In genomic region chr13:46043016-46043415, GRCm38 (mm10) we compare ENCODE assay signal across 8 mouse cellular contexts.
DNase-seq lines count a peak whose midpoint lies in the region; ATAC-seq and TF ChIP-seq lines count a peak whose summit lies in the region.

No protein-coding gene starts in this region.

- peak in 1 of 2 experiments; percentile 54 for DNase-seq in layer of hippocampus, adult 2 months (ENCODE audit: low spot score in 2 of 2)
- DNase-seq in layer of hippocampus, postnatal 10 days (ENCODE audit: low spot score in 2 of 2): no peak
- DNase-seq in R1 (ENCODE audit: low read depth, low spot score): peak; percentile 34
- no peak for DNase-seq in liver, embryonic 14.5 days (ENCODE audit: low read depth in 3 of 3, low spot score in 3 of 3)
- DNase-seq in cerebellum, postnatal 14 days: no peak

- TF ChIP-seq CTCF in layer of hippocampus, adult 2 months (conservative IDR thresholded peaks at IDR 0.05): no peak
- TF ChIP-seq CTCF in liver, embryonic 14.5 days (IDR thresholded peaks at IDR 0.05; ENCODE audit: low read depth): no peak

- H3K9me3 ChIP-seq in heart, embryonic 14.5 days (ENCODE audit: control insufficient read depth, low read length): no peaks in the 10 kb centered on the region
- H3K9me3 ChIP-seq in liver, embryonic 14.5 days (ENCODE audit: control insufficient read depth, low read length): no peaks in the 10 kb centered on the region
- no peaks in the 10 kb centered on the region for H3K9me3 ChIP-seq in stomach, embryonic 15.5 days
- H3K9me3 ChIP-seq in forebrain, embryonic 12.5 days: no peaks in the 10 kb centered on the region

- no peaks in the 10 kb centered on the region for H3K36me3 ChIP-seq in heart, embryonic 14.5 days (ENCODE audit: control insufficient read depth, insufficient read depth, low read length)
- no peaks in the 10 kb centered on the region for H3K36me3 ChIP-seq in liver, embryonic 14.5 days (replicated peaks; ENCODE audit: control insufficient read depth, insufficient read depth, low read depth)
- no peaks in the 10 kb centered on the region for H3K36me3 ChIP-seq in stomach, embryonic 15.5 days
- no peaks in the 10 kb centered on the region for H3K36me3 ChIP-seq in forebrain, embryonic 12.5 days (replicated peaks)

- 49% methylated on average over 10 of the region's 10 CpGs for WGBS in heart, embryonic 14.5 days
- 8% methylated on average over 10 of the region's 10 CpGs for WGBS in liver, embryonic 14.5 days (ENCODE audit: insufficient replicate concordance)
- WGBS in stomach, embryonic 15.5 days: 51% methylated on average over 10 of the region's 10 CpGs
- WGBS in forebrain, embryonic 12.5 days: 75% methylated on average over 10 of the region's 10 CpGs

- peak overlapping the region; percentile 43 for H3K4me3 ChIP-seq in layer of hippocampus, adult 2 months
- 0 out of 4 replicates have a peak overlapping the region, but pooled peaks of 1 of the 2 experiments have one; percentile 1 for H3K4me3 ChIP-seq in heart, embryonic 14.5 days (ENCODE audit: control insufficient read depth in 1 of 2, insufficient read depth in 1 of 2, low read depth in 1 of 2, low read length in 2 of 2)
- no peak overlapping the region for H3K4me3 ChIP-seq in liver, embryonic 14.5 days (ENCODE audit: insufficient read depth in 1 of 2, low read depth in 2 of 2, low read length in 2 of 2)
- no peak overlapping the region; the same call in 1 of the 2 replicates for H3K4me3 ChIP-seq in stomach, embryonic 15.5 days (replicated peaks)
- no peak overlapping the region for H3K4me3 ChIP-seq in forebrain, embryonic 12.5 days (replicated peaks)

- H3K4me1 ChIP-seq in heart, embryonic 14.5 days (ENCODE audit: control insufficient read depth in 2 of 2, insufficient read depth in 2 of 2, low read length in 2 of 2): peaks cover 2 to 5% of the 10 kb centered on the region in 2 experiments; a peak in 1 of 4 replicates
- peaks cover 0 to 4% of the 10 kb centered on the region in 2 experiments; a peak in 2 of 4 replicates for H3K4me1 ChIP-seq in liver, embryonic 14.5 days (replicated peaks; ENCODE audit: control insufficient read depth in 2 of 2, insufficient read depth in 2 of 2, low read length in 1 of 2)
- no peaks in the 10 kb centered on the region for H3K4me1 ChIP-seq in stomach, embryonic 15.5 days
- peaks cover 41% of the 10 kb centered on the region for H3K4me1 ChIP-seq in forebrain, embryonic 12.5 days

- no peak overlapping the region for H3K9ac ChIP-seq in heart, embryonic 14.5 days (ENCODE audit: low read length)
- H3K9ac ChIP-seq in liver, embryonic 14.5 days (replicated peaks): no peak overlapping the region
- no peak overlapping the region for H3K9ac ChIP-seq in stomach, embryonic 15.5 days
- H3K9ac ChIP-seq in forebrain, embryonic 12.5 days: no peak overlapping the region

- no peak for TF ChIP-seq EP300 in liver, embryonic 14.5 days (IDR thresholded peaks at IDR 0.05; ENCODE audit: low read depth)

- H3K4me2 ChIP-seq in heart, embryonic 14.5 days (ENCODE audit: low read length): peak overlapping the region; percentile 45
- H3K4me2 ChIP-seq in liver, embryonic 14.5 days (ENCODE audit: low read depth): peak overlapping the region; percentile 42
- peak overlapping the region; percentile 32 for H3K4me2 ChIP-seq in stomach, embryonic 15.5 days
- no peak overlapping the region for H3K4me2 ChIP-seq in forebrain, embryonic 12.5 days

- no peaks in the 10 kb centered on the region for H3K27me3 ChIP-seq in heart, embryonic 14.5 days (ENCODE audit: control insufficient read depth, insufficient read depth, low read length)
- no peaks in the 10 kb centered on the region for H3K27me3 ChIP-seq in liver, embryonic 14.5 days (ENCODE audit: control insufficient read depth, insufficient read depth, low read length)
- no peaks in the 10 kb centered on the region for H3K27me3 ChIP-seq in stomach, embryonic 15.5 days (replicated peaks)
- H3K27me3 ChIP-seq in forebrain, embryonic 12.5 days: no peaks in the 10 kb centered on the region

- H3K27ac ChIP-seq in layer of hippocampus, adult 2 months: peak overlapping the region; percentile 92
- H3K27ac ChIP-seq in heart, embryonic 14.5 days (replicated peaks in 1 of 2; ENCODE audit: control insufficient read depth in 1 of 2, insufficient read depth in 1 of 2, low read depth in 2 of 2, low read length in 2 of 2): peak overlapping the region; percentile 1 to 63; a peak in 3 of 4 replicates
- no peak overlapping the region for H3K27ac ChIP-seq in liver, embryonic 14.5 days
- H3K27ac ChIP-seq in stomach, embryonic 15.5 days: no peak overlapping the region; the same call in 1 of the 2 replicates
- no peak overlapping the region for H3K27ac ChIP-seq in forebrain, embryonic 12.5 days

- ATAC-seq in heart, embryonic 14.5 days (ENCODE audit: insufficient number of reproducible peaks, insufficient read depth, low FRiP score, low read depth): no peak; the same call in 1 of the 2 replicates
- ATAC-seq in liver, embryonic 14.5 days (ENCODE audit: insufficient read depth): no peak
- ATAC-seq in stomach, embryonic 15.5 days (ENCODE audit: insufficient read depth, low FRiP score, low read depth): no peak
- ATAC-seq in forebrain, embryonic 12.5 days (ENCODE audit: low FRiP score): no peak

Comparison
In these comparisons a context has a peak if more than half of its experiments do, and no peak if none do; other contexts are left out.
1. H3K27ac ChIP-seq: peak in layer of hippocampus, adult 2 months (single experiment) and heart, embryonic 14.5 days (2 of 2); none in liver, embryonic 14.5 days (single experiment), stomach, embryonic 15.5 days (single experiment) and forebrain, embryonic 12.5 days (single experiment).